ENCODE assay signal across 20 mouse cellular contexts in the genomic region with DNA sequence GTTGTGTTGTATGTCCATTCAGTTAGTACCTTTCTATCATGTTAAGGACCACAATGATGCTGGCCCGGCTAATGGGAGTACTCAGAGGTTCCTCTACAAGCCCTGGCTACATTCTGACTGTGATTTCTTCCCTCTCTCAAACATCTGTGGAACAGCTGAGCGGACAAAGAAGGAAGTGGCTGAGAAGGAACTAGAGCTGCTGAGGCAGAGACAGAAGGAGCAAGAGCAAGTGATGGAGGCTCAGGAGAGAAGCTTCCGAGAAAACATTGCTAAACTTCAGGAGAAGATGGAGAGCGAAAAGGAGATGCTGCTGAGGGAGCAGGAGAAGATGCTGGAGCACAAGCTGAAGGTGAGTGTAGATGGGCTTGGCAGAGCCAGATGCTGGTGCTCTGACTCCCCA. TPM values are rescaled to one million over a fixed set of nuclear protein-coding genes. Genes with fewer than 3 reads are reported as not detected.
"Had no signal": no experiment of that assay in that cellular context is flagged by ENCODE, and none has a peak within 500 bp of the region (broad histone marks: within the 10 kb centered on the region; RNA-seq: fewer than 3 reads in every experiment).

No protein-coding gene starts in this region.

- H3K36me3 ChIP-seq: neural tube, embryonic 12.5 days; neural tube, embryonic 13.5 days; neural tube, embryonic 15.5 days; stomach, embryonic 15.5 days had no signal

- H3K4me1 ChIP-seq: neural tube, embryonic 12.5 days; neural tube, embryonic 13.5 days; neural tube, embryonic 15.5 days; stomach, embryonic 15.5 days had no signal

- DNase-seq: retina, postnatal 1 day; right cerebral cortex, adult 18-20 months; right cerebral cortex, postnatal 14 days; right cerebral cortex, postnatal 25 days; right cerebral cortex, postnatal 4 days; spleen, adult 18-20 months; thymus, adult 18-20 months; thymus, adult 2 months; thymus, postnatal 14 days; thymus, postnatal 25 days; thymus, postnatal 36 days; thymus, postnatal 4 days had no signal

- H3K27me3 ChIP-seq: neural tube, embryonic 12.5 days; neural tube, embryonic 13.5 days; neural tube, embryonic 15.5 days; stomach, embryonic 15.5 days had no signal

- H3K9me3 ChIP-seq: neural tube, embryonic 12.5 days; neural tube, embryonic 13.5 days; neural tube, embryonic 15.5 days; stomach, embryonic 15.5 days had no signal

- H3K27ac ChIP-seq: neural tube, embryonic 12.5 days; neural tube, embryonic 13.5 days; neural tube, embryonic 15.5 days; stomach, embryonic 15.5 days; stomach, postnatal 0 days had no signal

- H3K4me3 ChIP-seq: neural tube, embryonic 12.5 days; neural tube, embryonic 13.5 days; neural tube, embryonic 15.5 days; stomach, embryonic 15.5 days had no signal

- H3K4me2 ChIP-seq: neural tube, embryonic 12.5 days; neural tube, embryonic 13.5 days; neural tube, embryonic 15.5 days; stomach, embryonic 15.5 days had no signal

- H3K9ac ChIP-seq: neural tube, embryonic 12.5 days; neural tube, embryonic 13.5 days; neural tube, embryonic 15.5 days; stomach, embryonic 15.5 days had no signal

RNA-seq across cellular contexts. Expression of a gene that starts 23.9 kb away (rescaled TPM):
- total RNA-seq: neutrophil, adult 5-6 weeks had no signal
- polyA plus RNA-seq: neural tube, embryonic 12.5 days; neural tube, embryonic 13.5 days; neural tube, embryonic 14.5 days; neural tube, embryonic 15.5 days; stomach, embryonic 14.5 days; stomach, postnatal 0 days had no signal
